Mouse (Mus musculus): Measurements from ENCODE around the gene Ggn. TPM values are rescaled to one million over a fixed set of nuclear protein-coding genes. Genes with fewer than 3 reads are reported as not detected.

Ggn gene
- polyA plus RNA-seq, 1 experiment from 2014 or later: 0.18 TPM

Other genes starting within 250 kb of the Ggn start
- gene Actn4, start 207.9 kb upstream of the Ggn start, polyA plus RNA-seq (2015; fragmentation: Nextera tagmentation; extraction: Ambion mirVana): 134 TPM in 2 replicates
- gene Eif3k, start 188.3 kb upstream of the Ggn start, polyA plus RNA-seq (2015; fragmentation: Nextera tagmentation; extraction: Ambion mirVana): 303 and 307 TPM in 2 replicates
- gene Map4k1, start 188.2 kb upstream of the Ggn start, polyA plus RNA-seq (2015; fragmentation: Nextera tagmentation; extraction: Ambion mirVana): 5.5 and 7.7 TPM in 2 replicates
- gene Ryr1, start 45.0 kb upstream of the Ggn start, polyA plus RNA-seq (2015; fragmentation: Nextera tagmentation; extraction: Ambion mirVana): 13.3 and 15.6 TPM in 2 replicates
- 0.57 and 0.69 TPM in 2 replicates for gene Rasgrp4, start 35.4 kb upstream of the Ggn start, polyA plus RNA-seq (2015; fragmentation: Nextera tagmentation; extraction: Ambion mirVana)
- 20.5 and 21.3 TPM in 2 replicates for gene Fam98c, start 14.0 kb upstream of the Ggn start, polyA plus RNA-seq (2015; fragmentation: Nextera tagmentation; extraction: Ambion mirVana)
- gene Spred3, start 201 bp downstream of the Ggn start, polyA plus RNA-seq (2015; fragmentation: Nextera tagmentation; extraction: Ambion mirVana): 6.4 TPM in 2 replicates
- gene Psmd8, start 10.5 kb downstream of the Ggn start, polyA plus RNA-seq (2015; fragmentation: Nextera tagmentation; extraction: Ambion mirVana): 269 and 274 TPM in 2 replicates
- gene Catsperg1, start 43.8 kb downstream of the Ggn start, polyA plus RNA-seq (2015; fragmentation: Nextera tagmentation; extraction: Ambion mirVana): 1.8 and 2.1 TPM in 2 replicates
- 0.28 and 0.83 TPM in 2 replicates for gene Kcnk6, start 62.3 kb downstream of the Ggn start, polyA plus RNA-seq (2015; fragmentation: Nextera tagmentation; extraction: Ambion mirVana)
- 76.2 and 78.7 TPM in 2 replicates for gene Yif1b, start 68.1 kb downstream of the Ggn start, polyA plus RNA-seq (2015; fragmentation: Nextera tagmentation; extraction: Ambion mirVana)
- 0.95 TPM in 1 of 2 replicates, not detected in the other for gene 2200002D01Rik, start 78.3 kb downstream of the Ggn start, polyA plus RNA-seq (2015; fragmentation: Nextera tagmentation; extraction: Ambion mirVana)
- 43.8 and 48.8 TPM in 2 replicates for gene Spint2, start 111.7 kb downstream of the Ggn start, polyA plus RNA-seq (2015; fragmentation: Nextera tagmentation; extraction: Ambion mirVana)
- 6.5 and 8.7 TPM in 2 replicates for gene Ppp1r14a, start 119.1 kb downstream of the Ggn start, polyA plus RNA-seq (2015; fragmentation: Nextera tagmentation; extraction: Ambion mirVana)
- 240 and 243 TPM in 2 replicates for gene Dpf1, start 133.7 kb downstream of the Ggn start, polyA plus RNA-seq (2015; fragmentation: Nextera tagmentation; extraction: Ambion mirVana)